Mouse (Mus musculus): ENCODE measurements around the gene Cyp51. TPM values are rescaled to one million over a fixed set of nuclear protein-coding genes. Genes with fewer than 3 reads are reported as not detected.

Cyp51 gene
- polyA plus RNA-seq, 1 experiment from 2014 or later = 152 TPM

GRCm38 (mm10) chr5:4039351-4039750 is 65.2 kb downstream of the Cyp51 start:
- Histone ChIP-seq H3K9ac (replicated peaks; ENCODE audit: low read depth, low read length) (no peak overlapping the region), H3K4me2 (ENCODE audit: low read length) (no peak overlapping the region), H3K27me3 (replicated peaks; ENCODE audit: control insufficient read depth, insufficient read depth, low read length) (no peaks in the 10 kb centered on the region), H3K4me1 (replicated peaks; ENCODE audit: control insufficient read depth, insufficient read depth, low read length) (no peaks in the 10 kb centered on the region), H3K9me3 (ENCODE audit: control insufficient read depth, low read length) (no peaks in the 10 kb centered on the region), H3K4me3 (replicated peaks; ENCODE audit: low read length) (no peak overlapping the region), H3K36me3 (ENCODE audit: control insufficient read depth, insufficient read depth) (peaks cover 44% of the 10 kb centered on the region), H3K27ac (ENCODE audit: low read length) (no peak overlapping the region)
- whole genome bisulfite sequencing = 92% methylated on average over 8 of the region's 8 CpGs
- ATAC-seq = no peak

DNA sequence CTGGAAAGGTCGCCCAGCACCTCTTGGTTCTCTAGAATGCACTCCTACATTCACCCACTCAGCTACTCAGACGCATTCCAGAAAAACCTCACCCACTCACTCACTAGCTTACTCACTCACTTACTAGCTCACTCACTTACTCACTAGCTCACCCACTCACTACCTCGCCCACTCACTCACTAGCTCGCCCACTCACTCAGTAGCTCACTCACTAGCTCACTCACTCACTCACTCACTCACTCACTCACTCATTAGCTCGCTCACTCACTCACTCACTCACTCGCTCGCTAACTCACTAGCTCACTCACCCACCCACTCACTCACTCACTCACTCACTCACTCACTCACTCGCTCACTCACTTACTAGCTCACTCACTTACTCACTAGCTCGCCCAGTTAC is 67.9 kb downstream of the Cyp51 start:
- ATAC-seq = no peak

GRCm38 (mm10) chr5:4031846-4032245 is 72.7 kb downstream of the Cyp51 start:
- H3K4me2 ChIP-seq (ENCODE audit: low read length) = no peak overlapping the region
- no peak overlapping the region for H3K27ac ChIP-seq (ENCODE audit: low read length)
- no peak overlapping the region for H3K9ac ChIP-seq (replicated peaks; ENCODE audit: low read depth, low read length)
- no peaks in the 10 kb centered on the region for H3K4me1 ChIP-seq (replicated peaks; ENCODE audit: control insufficient read depth, insufficient read depth, low read length)
- no peak for ATAC-seq
- H3K36me3 ChIP-seq (ENCODE audit: control insufficient read depth, insufficient read depth) = peaks cover 36% of the 10 kb centered on the region
- H3K27me3 ChIP-seq (replicated peaks; ENCODE audit: control insufficient read depth, insufficient read depth, low read length) = no peaks in the 10 kb centered on the region
- H3K9me3 ChIP-seq (ENCODE audit: control insufficient read depth, low read length) = no peaks in the 10 kb centered on the region
- 90% methylated on average over 4 of the region's 4 CpGs for WGBS
- no peak overlapping the region for H3K4me3 ChIP-seq (replicated peaks; ENCODE audit: low read length)

More for the DNA sequence above, 67.9 kb downstream of the Cyp51 start:
- Histone ChIP-seq H3K27ac (ENCODE audit: low read length) (no peak overlapping the region), H3K36me3 (ENCODE audit: control insufficient read depth, insufficient read depth) (peaks cover 41% of the 10 kb centered on the region), H3K4me3 (replicated peaks; ENCODE audit: low read length) (no peak overlapping the region), H3K4me2 (ENCODE audit: low read length) (no peak overlapping the region), H3K9ac (replicated peaks; ENCODE audit: low read depth, low read length) (no peak overlapping the region), H3K9me3 (ENCODE audit: control insufficient read depth, low read length) (no peaks in the 10 kb centered on the region), H3K27me3 (replicated peaks; ENCODE audit: control insufficient read depth, insufficient read depth, low read length) (no peaks in the 10 kb centered on the region), H3K4me1 (replicated peaks; ENCODE audit: control insufficient read depth, insufficient read depth, low read length) (no peaks in the 10 kb centered on the region)
- WGBS = 96% methylated on average over 9 of the region's 9 CpGs

Other genes with a start within 250 kb of the Cyp51 start
- gene Mterf1a, start 210.8 kb downstream of the Cyp51 start, polyA plus RNA-seq (2015; fragmentation: Nextera tagmentation; extraction: Ambion mirVana) = 8.6 and 10.9 TPM in 2 replicates
- gene Akap9, start 176.7 kb downstream of the Cyp51 start, polyA plus RNA-seq (2015; fragmentation: Nextera tagmentation; extraction: Ambion mirVana) = 385 and 392 TPM in 2 replicates
- 4.1 and 4.9 TPM in 2 replicates for gene Mterf1b, start 87.6 kb upstream of the Cyp51 start, polyA plus RNA-seq (2015; fragmentation: Nextera tagmentation; extraction: Ambion mirVana)

Data from forebrain, embryonic 16.5 days (tissue).